Mouse (Mus musculus): ENCODE data around the gene Stat6. TPM values are rescaled to one million over a fixed set of nuclear protein-coding genes. Genes with fewer than 3 reads are reported as not detected.

Gene Stat6
- polyA plus RNA-seq, 1 experiment from 2014 or later = 37.6 TPM

GRCm38 (mm10) chr10:127710331-127710730 lies 67.5 kb downstream of the Stat6 start:
- Histone ChIP-seq H3K27ac (no peak overlapping the region), H3K9ac (no peak overlapping the region), H3K4me3 (no peak overlapping the region), H3K36me3 (no peaks in the 10 kb centered on the region), H3K9me3 (no peaks in the 10 kb centered on the region), H3K4me2 (no peak overlapping the region), H3K27me3 (no peaks in the 10 kb centered on the region), H3K4me1 (peaks cover 7% of the 10 kb centered on the region; the same call in 1 of the 2 replicates)
- no peak for ATAC-seq (ENCODE audit: borderline replicate concordance, extremely low read depth, low FRiP score, low TSS enrichment)
- WGBS = 58% methylated on average over 13 of the region's 13 CpGs

Other genes with a start within 250 kb of the Stat6 start
- gene Stac3, start 141.3 kb upstream of the Stat6 start, polyA plus RNA-seq (2015; fragmentation: Nextera tagmentation; extraction: Ambion mirVana) = 0.64 and 1.0 TPM in 2 replicates
- gene Ndufa4l2, start 128.0 kb upstream of the Stat6 start, polyA plus RNA-seq (2015; fragmentation: Nextera tagmentation; extraction: Ambion mirVana) = 89.4 and 100 TPM in 2 replicates
- gene Shmt2, start 120.5 kb upstream of the Stat6 start, polyA plus RNA-seq (2015; fragmentation: Nextera tagmentation; extraction: Ambion mirVana) = 110 and 111 TPM in 2 replicates
- 1.3 and 1.9 TPM in 2 replicates for gene Nxph4, start 108.4 kb upstream of the Stat6 start, polyA plus RNA-seq (2015; fragmentation: Nextera tagmentation; extraction: Ambion mirVana)
- 72.6 and 73.6 TPM in 2 replicates for gene Lrp1, start 21.8 kb upstream of the Stat6 start, polyA plus RNA-seq (2015; fragmentation: Nextera tagmentation; extraction: Ambion mirVana)
- 11.8 TPM in 2 replicates for gene Nemp1, start 23.9 kb downstream of the Stat6 start, polyA plus RNA-seq (2015; fragmentation: Nextera tagmentation; extraction: Ambion mirVana)
- 14.2 and 15.4 TPM in 2 replicates for gene Nab2, start 25.6 kb downstream of the Stat6 start, polyA plus RNA-seq (2015; fragmentation: Nextera tagmentation; extraction: Ambion mirVana)
- 0.20 and 0.34 TPM in 2 replicates for gene Myo1a, start 62.2 kb downstream of the Stat6 start, polyA plus RNA-seq (2015; fragmentation: Nextera tagmentation; extraction: Ambion mirVana)
- gene Tac2, start 81.5 kb downstream of the Stat6 start, polyA plus RNA-seq (2015; fragmentation: Nextera tagmentation; extraction: Ambion mirVana) = not detected in 2 replicates
- 2.9 and 3.1 TPM in 2 replicates for gene Zbtb39, start 96.6 kb downstream of the Stat6 start, polyA plus RNA-seq (2015; fragmentation: Nextera tagmentation; extraction: Ambion mirVana)
- gene Gpr182, start 108.7 kb downstream of the Stat6 start, polyA plus RNA-seq (2015; fragmentation: Nextera tagmentation; extraction: Ambion mirVana) = 10.4 and 11.8 TPM in 2 replicates
- not detected in 2 replicates for gene Rdh1, start 116.7 kb downstream of the Stat6 start, polyA plus RNA-seq (2015; fragmentation: Nextera tagmentation; extraction: Ambion mirVana)
- 0.15 TPM in 1 of 2 replicates, not detected in the other for gene Rdh16f1, start 116.8 kb downstream of the Stat6 start, polyA plus RNA-seq (2015; fragmentation: Nextera tagmentation; extraction: Ambion mirVana)
- gene Rdh9, start 133.4 kb downstream of the Stat6 start, polyA plus RNA-seq (2015; fragmentation: Nextera tagmentation; extraction: Ambion mirVana) = 0.15 TPM in 1 of 2 replicates, not detected in the other
- gene Rdh16, start 158.2 kb downstream of the Stat6 start, polyA plus RNA-seq (2015; fragmentation: Nextera tagmentation; extraction: Ambion mirVana) = not detected in 2 replicates
- gene Rdh19, start 206.9 kb downstream of the Stat6 start, polyA plus RNA-seq (2015; fragmentation: Nextera tagmentation; extraction: Ambion mirVana) = not detected in 2 replicates
- not detected in 2 replicates for gene Rdh16f2, start 223.5 kb downstream of the Stat6 start, polyA plus RNA-seq (2015; fragmentation: Nextera tagmentation; extraction: Ambion mirVana)
- not detected in 2 replicates for gene Rdh7, start 245.8 kb downstream of the Stat6 start, polyA plus RNA-seq (2015; fragmentation: Nextera tagmentation; extraction: Ambion mirVana)